Mouse (Mus musculus): ENCODE results near the gene Tmem222. TPM values are rescaled to one million over a fixed set of nuclear protein-coding genes. Genes with fewer than 3 reads are reported as not detected.

Tmem222 gene
- polyA plus RNA-seq, 1 experiment from 2014 or later = 88.1 TPM

GRCm38 (mm10) chr4:133297360-133297759 is 19.8 kb upstream of the Tmem222 start:
- H3K9me3 ChIP-seq (ENCODE audit: low read depth, low read length) = no peaks in the 10 kb centered on the region
- no peaks in the 10 kb centered on the region for H3K27me3 ChIP-seq (ENCODE audit: insufficient read depth, low read length)
- H3K9ac ChIP-seq = peak overlapping the region; percentile 2; the same call in 1 of the 2 replicates
- no peak overlapping the region for H3K27ac ChIP-seq (ENCODE audit: low read depth)
- no peak for ATAC-seq (ENCODE audit: insufficient read depth)
- WGBS = 51% methylated on average over 10 of the region's 10 CpGs
- TF ChIP-seq CTCF (IDR thresholded peaks at IDR 0.05; ENCODE audit: low read depth) = no peak
- H3K4me1 ChIP-seq (ENCODE audit: insufficient read depth) = peaks cover 20% of the 10 kb centered on the region; the same call in 1 of the 2 replicates
- no peak for DNase-seq
- H3K36me3 ChIP-seq (ENCODE audit: insufficient read depth) = peaks cover 39% of the 10 kb centered on the region
- no peak overlapping the region for H3K4me3 ChIP-seq (ENCODE audit: low read depth, low read length)
- H3K4me2 ChIP-seq = no peak overlapping the region

- Histone ChIP-seq H3K4me3 (ENCODE audit: low read depth, low read length) (no peak overlapping the region), H3K9ac (no peak overlapping the region), H3K27me3 (ENCODE audit: insufficient read depth, low read length) (no peaks in the 10 kb centered on the region), H3K27ac (ENCODE audit: low read depth) (no peak overlapping the region), H3K4me2 (no peak overlapping the region), H3K36me3 (ENCODE audit: insufficient read depth) (peaks cover 29% of the 10 kb centered on the region; the same call in 1 of the 2 replicates), H3K4me1 (ENCODE audit: insufficient read depth) (peaks cover 20% of the 10 kb centered on the region; the same call in 1 of the 2 replicates), H3K9me3 (ENCODE audit: low read depth, low read length) (no peaks in the 10 kb centered on the region)
- TF ChIP-seq CTCF (IDR thresholded peaks at IDR 0.05; ENCODE audit: low read depth) = no peak
- ATAC-seq (ENCODE audit: insufficient read depth) = no peak
- no peak for DNase-seq
- 53% methylated on average over 11 of the region's 11 CpGs for WGBS
Observed at GRCm38 (mm10) chr4:133294084-133294483, 16.5 kb upstream of the Tmem222 start.

- no peak for TF ChIP-seq CTCF (IDR thresholded peaks at IDR 0.05; ENCODE audit: low read depth)
- Histone ChIP-seq H3K4me3 (ENCODE audit: low read depth, low read length) (no peak overlapping the region), H3K36me3 (ENCODE audit: insufficient read depth) (peaks cover 29% of the 10 kb centered on the region; the same call in 1 of the 2 replicates), H3K4me1 (ENCODE audit: insufficient read depth) (peaks cover 12% of the 10 kb centered on the region; the same call in 1 of the 2 replicates), H3K9me3 (ENCODE audit: low read depth, low read length) (no peaks in the 10 kb centered on the region), H3K9ac (peak overlapping the region; percentile 36), H3K4me2 (peak overlapping the region; percentile 18; the same call in 1 of the 2 replicates), H3K27ac (ENCODE audit: low read depth) (peak overlapping the region; percentile 50; the same call in 1 of the 2 replicates), H3K27me3 (ENCODE audit: insufficient read depth, low read length) (no peaks in the 10 kb centered on the region)
- ATAC-seq (ENCODE audit: insufficient read depth) (peak; percentile 36), DNase-seq (peak; percentile 31)
- 28% methylated on average over 24 of the region's 24 CpGs for WGBS
Observed at GRCm38 (mm10) chr4:133292901-133293843, 15.6 kb upstream of the Tmem222 start.

- H3K4me3 ChIP-seq (ENCODE audit: low read depth, low read length) = no peak overlapping the region
- no peak overlapping the region for H3K9ac ChIP-seq
- H3K27me3 ChIP-seq (ENCODE audit: insufficient read depth, low read length) = no peaks in the 10 kb centered on the region
- H3K27ac ChIP-seq (ENCODE audit: low read depth) = no peak overlapping the region
- no peaks in the 10 kb centered on the region for H3K9me3 ChIP-seq (ENCODE audit: low read depth, low read length)
- TF ChIP-seq CTCF (IDR thresholded peaks at IDR 0.05; ENCODE audit: low read depth) = no peak
- WGBS = 72% methylated on average over 4 of the region's 4 CpGs
- no peak for ATAC-seq (ENCODE audit: insufficient read depth)
- H3K36me3 ChIP-seq (ENCODE audit: insufficient read depth) = peaks cover 29% of the 10 kb centered on the region; the same call in 1 of the 2 replicates
- H3K4me2 ChIP-seq = no peak overlapping the region
- peaks cover 10% of the 10 kb centered on the region; the same call in 1 of the 2 replicates for H3K4me1 ChIP-seq (ENCODE audit: insufficient read depth)
- no peak for DNase-seq
Observed at GRCm38 (mm10) chr4:133292405-133292804, 14.8 kb upstream of the Tmem222 start.

GRCm38 (mm10) chr4:133291255-133291654 is 13.7 kb upstream of the Tmem222 start:
- peaks cover 22% of the 10 kb centered on the region; the same call in 1 of the 2 replicates for H3K36me3 ChIP-seq (ENCODE audit: insufficient read depth)
- 95% methylated on average over 1 of the region's 1 CpGs for WGBS
- no peak for TF ChIP-seq CTCF (IDR thresholded peaks at IDR 0.05; ENCODE audit: low read depth)
- peaks cover 10% of the 10 kb centered on the region; the same call in 1 of the 2 replicates for H3K4me1 ChIP-seq (ENCODE audit: insufficient read depth)
- H3K4me2 ChIP-seq = no peak overlapping the region
- no peaks in the 10 kb centered on the region for H3K27me3 ChIP-seq (ENCODE audit: insufficient read depth, low read length)
- DNase-seq (no peak), ATAC-seq (ENCODE audit: insufficient read depth) (no peak)
- no peak overlapping the region for H3K9ac ChIP-seq
- no peak overlapping the region for H3K4me3 ChIP-seq (ENCODE audit: low read depth, low read length)
- no peak overlapping the region for H3K27ac ChIP-seq (ENCODE audit: low read depth)
- H3K9me3 ChIP-seq (ENCODE audit: low read depth, low read length) = no peaks in the 10 kb centered on the region

- no peak overlapping the region for H3K27ac ChIP-seq (ENCODE audit: low read depth)
- WGBS = 73% methylated on average over 4 of the region's 4 CpGs
Observed at GRCm38 (mm10) chr4:133286476-133287077, 9.0 kb upstream of the Tmem222 start.

GRCm38 (mm10) chr4:133285950-133286349 is 8.4 kb upstream of the Tmem222 start:
- Histone ChIP-seq H3K4me3 (ENCODE audit: low read depth, low read length) (no peak overlapping the region), H3K4me2 (no peak overlapping the region), H3K27me3 (ENCODE audit: insufficient read depth, low read length) (no peaks in the 10 kb centered on the region), H3K36me3 (ENCODE audit: insufficient read depth) (no peaks in the 10 kb centered on the region), H3K4me1 (ENCODE audit: insufficient read depth) (peaks cover 11% of the 10 kb centered on the region), H3K9me3 (ENCODE audit: low read depth, low read length) (no peaks in the 10 kb centered on the region), H3K27ac (ENCODE audit: low read depth) (no peak overlapping the region), H3K9ac (no peak overlapping the region)
- TF ChIP-seq CTCF (IDR thresholded peaks at IDR 0.05; ENCODE audit: low read depth) = no peak
- ATAC-seq (ENCODE audit: insufficient read depth) (no peak), DNase-seq (no peak)
- WGBS = 52% methylated on average over 5 of the region's 5 CpGs

More at GRCm38 (mm10) chr4:133286476-133287077, 9.0 kb upstream of the Tmem222 start:
- Histone ChIP-seq H3K4me1 (ENCODE audit: insufficient read depth) (peaks cover 11% of the 10 kb centered on the region), H3K4me2 (no peak overlapping the region), H3K4me3 (ENCODE audit: low read depth, low read length) (no peak overlapping the region), H3K9ac (no peak overlapping the region), H3K27me3 (ENCODE audit: insufficient read depth, low read length) (no peaks in the 10 kb centered on the region), H3K9me3 (ENCODE audit: low read depth, low read length) (no peaks in the 10 kb centered on the region), H3K36me3 (ENCODE audit: insufficient read depth) (no peaks in the 10 kb centered on the region)
- ATAC-seq (ENCODE audit: insufficient read depth) = no peak
- no peak for DNase-seq
- no peak for TF ChIP-seq CTCF (IDR thresholded peaks at IDR 0.05; ENCODE audit: low read depth)

All from lung, embryonic 14.5 days (tissue).